Mouse (Mus musculus) hindlimb bud, embryonic 11.5 days (tissue): Measurements from ENCODE around the gene Cd247.

Source experiments
- DNase-seq: peaks from one replicate; pipeline ENCODE4 v3.0.0-alpha.2; 2012; ENCODE audit warnings: low read depth, low spot score; ENCODE audit errors: extremely low spot score

Gene Cd247

GRCm38 (mm10) chr1:165852131-165852530 lies 63.6 kb downstream of the Cd247 start:
- no peak for DNase-seq

- DNase-seq: no peak
Observed at GRCm38 (mm10) chr1:165853131-165853721, 64.7 kb downstream of the Cd247 start.

GRCm38 (mm10) chr1:165853729-165854420 lies 65.4 kb downstream of the Cd247 start:
- no peak for DNase-seq

GRCm38 (mm10) chr1:165855759-165856545 lies 67.5 kb downstream of the Cd247 start:
- DNase-seq: no peak

GRCm38 (mm10) chr1:165857279-165857678 lies 68.8 kb downstream of the Cd247 start:
- DNase-seq: no peak

GRCm38 (mm10) chr1:165858356-165858755 lies 69.9 kb downstream of the Cd247 start:
- DNase-seq: no peak

- DNase-seq: no peak
Observed at GRCm38 (mm10) chr1:165860373-165861234, 72.1 kb downstream of the Cd247 start.

- no peak for DNase-seq
Observed at GRCm38 (mm10) chr1:165861235-165861609, 72.7 kb downstream of the Cd247 start.

GRCm38 (mm10) chr1:165862059-165862458 lies 73.6 kb downstream of the Cd247 start:
- DNase-seq: no peak

- DNase-seq: no peak
Observed at GRCm38 (mm10) chr1:165864864-165865795, 76.6 kb downstream of the Cd247 start.

- DNase-seq: no peak
Observed at GRCm38 (mm10) chr1:165866630-165867280, 78.3 kb downstream of the Cd247 start.

GRCm38 (mm10) chr1:165868659-165869058 lies 80.2 kb downstream of the Cd247 start:
- DNase-seq: no peak

GRCm38 (mm10) chr1:165874645-165875044 lies 86.2 kb downstream of the Cd247 start:
- no peak for DNase-seq

GRCm38 (mm10) chr1:165875520-165876284 lies 87.2 kb downstream of the Cd247 start:
- DNase-seq: no peak

GRCm38 (mm10) chr1:165878751-165879150 lies 90.3 kb downstream of the Cd247 start:
- no peak for DNase-seq

- DNase-seq: no peak
Observed at GRCm38 (mm10) chr1:165882146-165882900, 93.8 kb downstream of the Cd247 start.

GRCm38 (mm10) chr1:165891686-165892085 lies 103.2 kb downstream of the Cd247 start:
- DNase-seq: no peak

GRCm38 (mm10) chr1:165903596-165903995 lies 115.1 kb downstream of the Cd247 start:
- DNase-seq: no peak
